ENCODE assay signal across 12 mouse cellular contexts in the genomic region with DNA sequence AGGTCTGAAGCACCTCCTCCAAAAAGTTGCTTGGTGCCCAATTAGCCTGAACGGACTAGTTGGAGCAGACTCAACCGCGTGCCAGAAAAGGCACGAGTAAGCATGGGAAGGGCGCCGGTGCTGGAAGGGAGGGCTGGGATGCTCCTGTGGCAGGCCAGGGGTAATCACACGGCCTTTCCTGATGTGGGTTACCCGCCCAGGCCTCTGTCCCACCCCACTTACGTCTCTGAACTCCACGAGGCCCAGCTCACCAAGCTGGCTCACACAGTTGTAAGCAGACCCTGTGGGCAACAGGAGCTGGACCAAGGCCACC. TPM values are rescaled to one million over a fixed set of nuclear protein-coding genes. Genes with fewer than 3 reads are reported as not detected.
DNase-seq lines count a peak whose midpoint lies in the region; ATAC-seq and TF ChIP-seq lines count a peak whose summit lies in the region.
"Had no signal": no experiment of that assay in that cellular context is flagged by ENCODE, and none has a peak within 500 bp of the region (broad histone marks: within the 10 kb centered on the region; RNA-seq: fewer than 3 reads in every experiment).

No protein-coding gene starts in this region.

- 0 out of 2 replicates have a peak, but pooled peaks cover 1% of the 10 kb centered on the region for H3K79me2 ChIP-seq in heart, adult 2 months (replicated peaks; ENCODE audit: control insufficient read depth, insufficient read depth, low read length)

- no peak for TF ChIP-seq POLR2A in heart, adult 2 months (IDR thresholded peaks at IDR 0.05; ENCODE audit: insufficient read depth, low read depth, low read length)
- no peak for TF ChIP-seq POLR2A in thymus, adult 2 months (IDR thresholded peaks at IDR 0.05; ENCODE audit: control insufficient read depth, extremely low read depth, insufficient read depth, low read length, poor library complexity)

- no peaks in the 10 kb centered on the region for H3K36me3 ChIP-seq in heart, adult 2 months (ENCODE audit: control insufficient read depth, insufficient read depth, low read length)
- peaks cover 41% of the 10 kb centered on the region for H3K36me3 ChIP-seq in kidney, postnatal 0 days (ENCODE audit: insufficient read depth, low read length)
- peaks cover 47% of the 10 kb centered on the region for H3K36me3 ChIP-seq in embryonic facial prominence, embryonic 14.5 days (ENCODE audit: control insufficient read depth, insufficient read depth, low read length)
- H3K36me3 ChIP-seq in liver, postnatal 0 days (replicated peaks; ENCODE audit: insufficient read depth, low read length) = peaks cover 45% of the 10 kb centered on the region
- H3K36me3 ChIP-seq in thymus, adult 2 months (ENCODE audit: control insufficient read depth, insufficient read depth, low read length) = peaks cover 6% of the 10 kb centered on the region; the same call in 1 of the 2 replicates

- no peaks in the 10 kb centered on the region for H3K27me3 ChIP-seq in heart, adult 2 months (ENCODE audit: control insufficient read depth, insufficient read depth, low read length)
- H3K27me3 ChIP-seq in kidney, postnatal 0 days (ENCODE audit: insufficient read depth, low read length) = no peaks in the 10 kb centered on the region
- H3K27me3 ChIP-seq in embryonic facial prominence, embryonic 14.5 days (replicated peaks; ENCODE audit: control insufficient read depth, insufficient read depth, low read length) = no peaks in the 10 kb centered on the region
- H3K27me3 ChIP-seq in liver, postnatal 0 days (ENCODE audit: insufficient read depth, low read length) = no peaks in the 10 kb centered on the region
- H3K27me3 ChIP-seq in thymus, adult 2 months (ENCODE audit: control insufficient read depth, insufficient read depth, low read length) = no peaks in the 10 kb centered on the region

- DNase-seq in heart, adult 2 months = no peak
- no peak for DNase-seq in heart, postnatal 25 days (ENCODE audit: low spot score)
- DNase-seq in kidney, postnatal 0 days (ENCODE audit: low spot score) = no peak
- DNase-seq in kidney, adult 8-10 months = no peak
- DNase-seq in embryonic facial prominence, embryonic 14.5 days (ENCODE audit: low spot score) = no peak
- no peak for DNase-seq in liver, postnatal 0 days
- DNase-seq in layer of hippocampus, adult 2 months (ENCODE audit: low spot score in 2 of 2) = no peak
- no peak for DNase-seq in thymus, adult 2 months
- DNase-seq: adrenal gland, postnatal 25 days; cerebellum, adult 2 months had no signal

- ATAC-seq in kidney, postnatal 0 days (replicated peaks; ENCODE audit: low FRiP score, low read depth) = no peak
- ATAC-seq in embryonic facial prominence, embryonic 14.5 days (ENCODE audit: low read depth) = no peak
- ATAC-seq in liver, postnatal 0 days = no peak
- ATAC-seq: forebrain, embryonic 14.5 days; midbrain, embryonic 16.5 days had no signal

- peaks cover 3% of the 10 kb centered on the region; the same call in 1 of the 2 replicates for H3K4me1 ChIP-seq in heart, adult 2 months (ENCODE audit: control insufficient read depth, insufficient read depth, low read length)
- H3K4me1 ChIP-seq in kidney, postnatal 0 days (replicated peaks; ENCODE audit: insufficient read depth, low read length) = peaks cover 25% of the 10 kb centered on the region
- peaks cover 23% of the 10 kb centered on the region for H3K4me1 ChIP-seq in embryonic facial prominence, embryonic 14.5 days (ENCODE audit: control insufficient read depth, insufficient read depth, low read length)
- peaks cover 32% of the 10 kb centered on the region for H3K4me1 ChIP-seq in liver, postnatal 0 days (ENCODE audit: insufficient read depth)
- H3K4me1 ChIP-seq in thymus, adult 2 months (replicated peaks; ENCODE audit: control insufficient read depth, insufficient read depth, low read length) = peaks cover 43% of the 10 kb centered on the region

- WGBS in heart, adult 2 months = 57% methylated on average over 10 of the region's 10 CpGs
- WGBS in kidney, postnatal 0 days = 56% methylated on average over 10 of the region's 10 CpGs
- WGBS in embryonic facial prominence, embryonic 14.5 days = 51% methylated on average over 10 of the region's 10 CpGs
- WGBS in liver, postnatal 0 days (ENCODE audit: insufficient replicate concordance) = 69% methylated on average over 10 of the region's 10 CpGs
- WGBS in thymus, adult 2 months = 90% methylated on average over 10 of the region's 10 CpGs

- 0 out of 2 replicates have a peak overlapping the region, but pooled peaks have one; percentile 11 for H3K9ac ChIP-seq in heart, adult 2 months (ENCODE audit: low read depth, low read length)
- H3K9ac ChIP-seq in kidney, postnatal 0 days (ENCODE audit: low read depth, low read length) = no peak overlapping the region
- no peak overlapping the region for H3K9ac ChIP-seq in embryonic facial prominence, embryonic 14.5 days (ENCODE audit: low read depth, low read length)
- no peak overlapping the region for H3K9ac ChIP-seq in liver, postnatal 0 days (replicated peaks)

- no peak overlapping the region; the same call in 1 of the 2 replicates for H3K4me3 ChIP-seq in heart, adult 2 months
- H3K4me3 ChIP-seq in kidney, postnatal 0 days (replicated peaks; ENCODE audit: low read depth, low read length) = no peak overlapping the region
- H3K4me3 ChIP-seq in embryonic facial prominence, embryonic 14.5 days (ENCODE audit: low read depth, low read length) = no peak overlapping the region
- H3K4me3 ChIP-seq in liver, postnatal 0 days (ENCODE audit: low read depth, low read length) = peak overlapping the region; percentile 72; the same call in 1 of the 2 replicates
- no peak overlapping the region for H3K4me3 ChIP-seq in layer of hippocampus, adult 2 months
- H3K4me3 ChIP-seq in thymus, adult 2 months (ENCODE audit: control insufficient read depth, insufficient read depth, low read length) = no peak overlapping the region

- no peak for TF ChIP-seq EP300 in heart, adult 2 months (IDR thresholded peaks at IDR 0.05; ENCODE audit: insufficient read depth, low read depth, low read length)
- no peak for TF ChIP-seq EP300 in liver, postnatal 0 days (IDR thresholded peaks at IDR 0.05; ENCODE audit: low read depth)

- no peak for TF ChIP-seq CTCF in heart, adult 2 months (IDR thresholded peaks at IDR 0.05)
- TF ChIP-seq CTCF in kidney, postnatal 0 days (IDR thresholded peaks at IDR 0.05; ENCODE audit: low read depth) = no peak
- TF ChIP-seq CTCF in liver, postnatal 0 days (IDR thresholded peaks at IDR 0.05; ENCODE audit: low read depth) = no peak
- TF ChIP-seq CTCF in layer of hippocampus, adult 2 months (conservative IDR thresholded peaks at IDR 0.05) = no peak
- TF ChIP-seq CTCF in thymus, adult 2 months (IDR thresholded peaks at IDR 0.05; ENCODE audit: borderline replicate concordance, control insufficient read depth, extremely low read depth, insufficient read depth, low read length, poor library complexity) = no peak

- H3K9me3 ChIP-seq in kidney, postnatal 0 days (replicated peaks; ENCODE audit: low read length) = no peaks in the 10 kb centered on the region
- H3K9me3 ChIP-seq in embryonic facial prominence, embryonic 14.5 days (ENCODE audit: control insufficient read depth, low read length) = no peaks in the 10 kb centered on the region
- no peaks in the 10 kb centered on the region for H3K9me3 ChIP-seq in liver, postnatal 0 days (ENCODE audit: low read length)

- peak overlapping the region; percentile 83 for H3K27ac ChIP-seq in heart, adult 2 months
- 0 out of 2 replicates have a peak overlapping the region, but pooled peaks have one; percentile 87 for H3K27ac ChIP-seq in kidney, postnatal 0 days
- H3K27ac ChIP-seq in embryonic facial prominence, embryonic 14.5 days (replicated peaks; ENCODE audit: low read depth, low read length) = no peak overlapping the region
- H3K27ac ChIP-seq in liver, postnatal 0 days (ENCODE audit: low read depth) = no peak overlapping the region
- H3K27ac ChIP-seq in layer of hippocampus, adult 2 months = no peak overlapping the region
- no peak overlapping the region for H3K27ac ChIP-seq in thymus, adult 2 months (ENCODE audit: control insufficient read depth, insufficient read depth, low read length)

- intact Hi-C loops in heart, adult 2 months (cut with DNase I) = no loop called here
- intact Hi-C loops in heart, postnatal 25 days (cut with DNase I) = loop anchor here (5.0 kb wide), 1 partner anchor 52 kb away; a partner anchor contains a TSS

- H3K4me2 ChIP-seq in kidney, postnatal 0 days (ENCODE audit: low read length) = peak overlapping the region; percentile 84
- H3K4me2 ChIP-seq in embryonic facial prominence, embryonic 14.5 days (ENCODE audit: low read depth, low read length) = peak overlapping the region; percentile 79
- peak overlapping the region; percentile 90 for H3K4me2 ChIP-seq in liver, postnatal 0 days (ENCODE audit: low read depth, low read length)

RNA-seq across cellular contexts. Expression of a gene that starts 2.6 kb away (rescaled TPM):
- 10 to 100 TPM in 1 of 2 experiments, 1 to 10 TPM in 1; 7.4 to 12.4 TPM for total RNA-seq in heart, adult 2 months (2021)
- 47.7 and 50.5 TPM in 2 replicates for polyA plus RNA-seq in heart, adult 2 months (2012; rRNA removed)
- 1 to 10 TPM; 8.9 to 9.8 TPM for total RNA-seq in heart, postnatal 25 days (2021)
- 31.4 and 33.0 TPM in 2 replicates for polyA plus RNA-seq in kidney, postnatal 0 days (2015; fragmentation: Nextera tagmentation; extraction: Ambion mirVana)
- 33.6 and 36.5 TPM in 2 replicates for polyA plus RNA-seq in embryonic facial prominence, embryonic 14.5 days (2014; fragmentation: Nextera tagmentation; extraction: Ambion mirVana)
- polyA plus RNA-seq in liver, postnatal 0 days (2015; fragmentation: Nextera tagmentation; extraction: Ambion mirVana) = 28.1 and 29.7 TPM in 2 replicates
- total RNA-seq in layer of hippocampus, adult 2 months (2021) = 10 to 100 TPM; 20.0 to 24.9 TPM
- polyA plus RNA-seq in thymus, adult 2 months (2012; rRNA removed) = 270 and 293 TPM in 2 replicates

RNA-seq across cellular contexts. Expression of a gene that starts 8.3 kb away (rescaled TPM):
- 100 to 1,000 TPM; 438 to 511 TPM for total RNA-seq in heart, adult 2 months (2021)
- 761 and 809 TPM in 2 replicates for polyA plus RNA-seq in heart, adult 2 months (2012; rRNA removed)
- 100 to 1,000 TPM; 538 TPM for total RNA-seq in heart, postnatal 25 days (2021)
- 417 and 423 TPM in 2 replicates for polyA plus RNA-seq in kidney, postnatal 0 days (2015; fragmentation: Nextera tagmentation; extraction: Ambion mirVana)
- polyA plus RNA-seq in embryonic facial prominence, embryonic 14.5 days (2014; fragmentation: Nextera tagmentation; extraction: Ambion mirVana) = 297 and 302 TPM in 2 replicates
- 165 and 167 TPM in 2 replicates for polyA plus RNA-seq in liver, postnatal 0 days (2015; fragmentation: Nextera tagmentation; extraction: Ambion mirVana)
- total RNA-seq in layer of hippocampus, adult 2 months (2021) = 100 to 1,000 TPM; 125 to 142 TPM
- polyA plus RNA-seq in thymus, adult 2 months (2012; rRNA removed) = 287 and 340 TPM in 2 replicates

RNA-seq across cellular contexts. Expression of a gene that starts 25.3 kb away (rescaled TPM):
- total RNA-seq in heart, adult 2 months (2021) = 1 to 10 TPM; 1.6 to 1.7 TPM
- polyA plus RNA-seq in heart, adult 2 months (2012; rRNA removed) = 3.1 and 4.8 TPM in 2 replicates
- 1 to 10 TPM; 1.8 TPM for total RNA-seq in heart, postnatal 25 days (2021)
- 3.8 and 3.9 TPM in 2 replicates for polyA plus RNA-seq in kidney, postnatal 0 days (2015; fragmentation: Nextera tagmentation; extraction: Ambion mirVana)
- 4.6 and 4.8 TPM in 2 replicates for polyA plus RNA-seq in embryonic facial prominence, embryonic 14.5 days (2014; fragmentation: Nextera tagmentation; extraction: Ambion mirVana)
- polyA plus RNA-seq in liver, postnatal 0 days (2015; fragmentation: Nextera tagmentation; extraction: Ambion mirVana) = 9.5 TPM in 2 replicates
- total RNA-seq in layer of hippocampus, adult 2 months (2021) = 1 to 10 TPM; 2.2 to 2.4 TPM
- 10.2 and 11.7 TPM in 2 replicates for polyA plus RNA-seq in thymus, adult 2 months (2012; rRNA removed)

RNA-seq across cellular contexts. Expression of a gene that starts 30.7 kb away (rescaled TPM):
- total RNA-seq in heart, adult 2 months (2021) = 10 to 100 TPM; 17.5 to 18.3 TPM
- polyA plus RNA-seq in heart, adult 2 months (2012; rRNA removed) = 38.1 and 45.5 TPM in 2 replicates
- total RNA-seq in heart, postnatal 25 days (2021) = 10 to 100 TPM; 19.0 to 20.3 TPM
- polyA plus RNA-seq in kidney, postnatal 0 days (2015; fragmentation: Nextera tagmentation; extraction: Ambion mirVana) = 24.2 and 25.5 TPM in 2 replicates
- polyA plus RNA-seq in embryonic facial prominence, embryonic 14.5 days (2014; fragmentation: Nextera tagmentation; extraction: Ambion mirVana) = 21.3 and 24.5 TPM in 2 replicates
- 42.6 and 48.1 TPM in 2 replicates for polyA plus RNA-seq in liver, postnatal 0 days (2015; fragmentation: Nextera tagmentation; extraction: Ambion mirVana)
- 10 to 100 TPM; 11.4 to 16.1 TPM for total RNA-seq in layer of hippocampus, adult 2 months (2021)
- polyA plus RNA-seq in thymus, adult 2 months (2012; rRNA removed) = 147 and 174 TPM in 2 replicates

RNA-seq across cellular contexts. Expression of a gene that starts 52.7 kb away (rescaled TPM):
- 10 to 100 TPM; 10.7 to 12.5 TPM for total RNA-seq in heart, adult 2 months (2021)
- polyA plus RNA-seq in heart, adult 2 months (2012; rRNA removed) = 9.5 and 14.1 TPM in 2 replicates
- total RNA-seq in heart, postnatal 25 days (2021) = 10 to 100 TPM in 1 of 2 experiments, 1 to 10 TPM in 1; 9.5 to 13.0 TPM
- polyA plus RNA-seq in kidney, postnatal 0 days (2015; fragmentation: Nextera tagmentation; extraction: Ambion mirVana) = 53.0 and 54.7 TPM in 2 replicates
- 31.3 and 32.9 TPM in 2 replicates for polyA plus RNA-seq in embryonic facial prominence, embryonic 14.5 days (2014; fragmentation: Nextera tagmentation; extraction: Ambion mirVana)
- polyA plus RNA-seq in liver, postnatal 0 days (2015; fragmentation: Nextera tagmentation; extraction: Ambion mirVana) = 24.8 and 48.6 TPM in 2 replicates
- 100 to 1,000 TPM in 1 of 2 experiments, 10 to 100 TPM in 1; 87.2 to 109 TPM for total RNA-seq in layer of hippocampus, adult 2 months (2021)
- polyA plus RNA-seq in thymus, adult 2 months (2012; rRNA removed) = 39.1 and 44.2 TPM in 2 replicates

Comparison
In these comparisons a context has a peak if more than half of its experiments do, and no peak if none do; other contexts are left out.
1. H3K27ac ChIP-seq: peak in heart, adult 2 months (single experiment) and kidney, postnatal 0 days (single experiment); none in embryonic facial prominence, embryonic 14.5 days (single experiment), liver, postnatal 0 days (single experiment), layer of hippocampus, adult 2 months (single experiment) and thymus, adult 2 months (single experiment).
2. Peak in every context shown above with its lines, with median percentiles within 50 percentile points of each other: H3K4me2 ChIP-seq.